Mouse (Mus musculus) large intestine, adult 2 months (tissue): ENCODE data around the gene Zfp454. TPM values are rescaled to one million over a fixed set of nuclear protein-coding genes. Genes with fewer than 3 reads are reported as not detected.

ENCODE experiments used
- DNase-seq: peaks from one replicate; pipeline ENCODE4 v3.0.0-alpha.2; 2012; ENCODE audit warnings: low read depth, low spot score
- WGBS: fragments of 180-500 bp; shearing (Covaris S2); methylation state at CpG from one replicate; pipeline ENCODE4 v1.1.7; 2018; 5-methylcytosine and 5-hydroxymethylcytosine counted together
- polyA plus RNA-seq: library from polyadenylated mRNA; depleted of rRNA; stranded (reverse); fragments of >200 nt; gene quantifications from 2 replicates; pipeline ENCODE4 v1.2.3, GENCODE M21; 2012; rRNA removed

Gene Zfp454
- 0.15 and 0.40 TPM in 2 replicates for polyA plus RNA-seq

DNA sequence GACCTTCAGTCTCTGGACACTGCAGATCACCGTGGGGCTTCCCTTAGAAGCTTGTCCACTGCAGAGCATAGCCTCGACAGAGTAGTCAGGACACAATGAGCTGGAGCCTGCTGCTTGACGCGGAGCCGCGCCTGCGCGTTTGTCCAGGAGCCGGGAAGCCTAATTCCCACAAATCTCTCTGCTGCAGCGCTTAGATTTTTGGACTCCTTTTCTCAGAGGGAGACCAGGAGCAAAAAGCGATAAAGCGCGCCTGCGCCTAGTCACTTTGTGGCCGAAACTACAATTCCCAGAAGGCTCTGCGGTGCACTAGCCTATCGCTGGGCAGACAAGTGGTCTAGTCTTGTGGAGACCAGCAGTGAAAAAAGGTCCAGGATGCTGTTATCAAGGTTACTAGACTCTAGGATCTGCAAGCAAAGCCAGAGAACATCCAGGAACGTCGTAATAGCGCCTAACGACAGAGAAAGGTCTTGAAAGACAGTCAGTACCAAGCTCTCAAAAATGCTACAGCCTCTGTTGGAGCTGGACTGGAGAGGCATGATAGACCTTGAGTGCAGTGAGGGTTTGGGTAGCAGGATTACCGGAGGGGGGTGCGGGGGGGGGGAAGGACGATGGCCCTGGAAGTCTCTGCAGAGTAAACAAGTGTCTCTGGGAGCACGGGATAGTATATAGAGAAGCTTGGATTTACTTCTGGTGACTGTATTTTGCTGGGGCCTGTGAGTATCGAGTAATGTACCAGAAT lies at the start of gene Zfp454:
Zfp454 (minus strand) TSS at position 262 of the 739 bp plus-strand sequence.
- 6% methylated on average over 26 of the region's 26 CpGs for WGBS
- peak; percentile 27 for DNase-seq

GRCm38 (mm10) chr11:50932040-50932439 lies 44.6 kb upstream of the Zfp454 start:
- DNase-seq: no peak
- 63% methylated on average over 1 of the region's 1 CpGs for WGBS

DNA sequence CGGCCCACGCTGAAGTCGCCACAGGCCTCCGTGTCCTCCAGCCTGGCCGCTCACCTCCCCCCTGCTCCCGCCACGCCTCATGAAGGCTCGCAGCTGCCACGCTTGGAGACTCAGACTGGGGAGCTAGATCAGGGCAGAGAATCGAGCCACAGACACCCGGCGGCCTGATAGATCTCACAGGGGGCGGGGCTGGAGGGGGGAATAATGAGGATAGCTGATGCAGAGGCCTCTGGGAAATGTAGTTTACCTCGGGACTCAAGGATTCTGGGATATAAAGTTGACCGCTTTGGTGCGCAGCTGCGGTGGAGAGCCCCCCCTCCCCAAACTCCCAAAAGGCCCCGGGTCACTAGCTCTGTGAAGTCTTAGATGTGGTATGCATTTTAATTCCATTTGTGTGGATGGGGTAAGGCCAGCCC lies 44.0 kb upstream of the Zfp454 start, which contains the start of gene Zfp354b:
Zfp354b (minus strand) TSS at position 183 of the 416 bp plus-strand sequence.
- peak; percentile 50 for DNase-seq
- 0% methylated on average over 18 of the region's 18 CpGs for WGBS

- DNase-seq: no peak
- under 1% methylated on average over 16 of the region's 16 CpGs for WGBS
Observed at GRCm38 (mm10) chr11:50931021-50931420, 43.6 kb upstream of the Zfp454 start.

DNA sequence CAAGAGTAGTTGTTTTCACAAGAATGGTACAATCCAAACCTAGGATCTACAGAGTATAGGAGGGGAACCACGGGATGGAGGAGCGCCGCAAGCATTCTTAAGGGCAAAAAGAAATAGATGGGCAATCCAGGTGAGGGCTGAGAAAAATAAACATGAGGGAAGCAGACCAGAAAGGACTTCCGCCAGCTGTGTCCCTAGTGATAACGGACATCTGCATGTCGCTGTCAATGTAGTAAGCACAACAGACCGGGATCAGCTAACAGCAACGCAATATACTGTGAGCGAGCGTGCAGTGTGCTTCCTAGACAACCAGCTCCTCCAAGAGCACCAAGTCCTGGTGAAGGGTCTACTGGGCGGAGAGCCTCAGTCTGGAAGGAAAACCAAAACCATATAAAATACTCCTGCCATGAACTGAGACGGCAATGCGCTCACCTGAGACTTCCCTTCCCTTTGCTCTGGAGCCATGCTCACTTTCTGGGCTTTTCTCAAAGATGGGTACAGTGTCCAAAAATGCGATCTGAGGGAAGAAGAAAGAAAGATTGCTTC lies 43.1 kb upstream of the Zfp454 start:
- no peak for DNase-seq

DNA sequence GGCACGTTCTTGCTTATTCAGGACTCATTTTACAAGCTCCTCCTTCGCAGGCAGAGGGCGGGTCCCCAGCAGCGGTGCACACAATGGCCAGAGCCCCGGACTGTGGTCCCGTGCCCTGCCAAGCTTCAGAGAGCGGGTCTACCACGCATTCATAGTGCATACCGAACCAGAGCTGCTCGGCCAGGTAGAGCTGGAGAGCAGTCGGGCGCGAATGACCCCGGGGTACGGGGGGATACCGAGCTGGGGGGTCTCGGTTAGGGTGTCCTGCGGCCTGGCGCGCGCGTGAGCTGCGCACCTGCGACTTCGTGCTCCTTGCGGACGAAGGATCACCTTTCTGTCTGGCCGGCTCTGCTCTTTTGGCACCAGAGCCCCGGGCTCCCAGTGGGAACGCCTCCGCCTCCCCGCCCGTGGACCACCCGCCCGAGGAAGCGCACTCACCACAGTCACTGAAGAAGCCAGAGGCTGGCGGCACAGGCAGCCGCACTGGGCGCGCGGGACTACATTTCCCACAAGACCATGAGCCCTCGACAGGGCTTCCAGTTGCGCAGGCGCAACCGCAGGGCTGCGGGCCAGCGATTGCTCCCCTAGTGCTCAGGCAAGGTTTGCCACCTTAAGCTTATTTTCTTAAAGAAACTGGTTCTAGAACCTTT lies 28.3 kb upstream of the Zfp454 start, which contains the start of gene Zfp2:
Zfp2 (minus strand) TSS at position 495 of the 650 bp plus-strand sequence.
- DNase-seq: peak; percentile 59
- WGBS: 1% methylated on average over 47 of the region's 47 CpGs

More for the DNA sequence above, 43.1 kb upstream of the Zfp454 start:
- 8% methylated on average over 14 of the region's 14 CpGs for WGBS

GRCm38 (mm10) chr11:50914461-50914860 lies 27.0 kb upstream of the Zfp454 start:
- DNase-seq: no peak
- 93% methylated on average over 3 of the region's 3 CpGs for WGBS

- 91% methylated on average over 1 of the region's 1 CpGs for WGBS
- no peak for DNase-seq
Observed at GRCm38 (mm10) chr11:50913301-50913700, 25.9 kb upstream of the Zfp454 start.

GRCm38 (mm10) chr11:50908136-50908535 lies 20.7 kb upstream of the Zfp454 start:
- 81% methylated on average over 5 of the region's 5 CpGs for WGBS
- DNase-seq: no peak

GRCm38 (mm10) chr11:50897359-50897758 lies 9.9 kb upstream of the Zfp454 start:
- 70% methylated on average over 1 of the region's 1 CpGs for WGBS
- no peak for DNase-seq

DNA sequence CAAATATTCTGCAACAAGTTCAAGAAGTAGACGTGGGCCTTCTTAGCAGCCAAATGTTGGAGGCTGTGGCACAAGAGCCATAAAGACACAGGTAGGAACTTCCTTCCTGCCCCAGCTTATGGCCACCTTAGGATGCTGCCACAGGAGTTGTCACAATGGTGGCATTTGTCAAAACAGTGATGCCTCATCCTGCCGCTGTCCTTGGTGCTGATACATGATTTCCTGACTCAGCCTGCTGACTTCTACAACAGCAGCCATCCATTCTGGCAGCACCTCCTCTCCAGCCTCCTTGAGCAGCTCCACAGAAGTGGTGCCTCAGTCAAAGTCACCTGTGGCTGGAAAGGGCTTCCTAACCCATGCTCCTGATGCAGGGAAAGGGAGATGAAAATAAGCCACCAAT lies 5.0 kb upstream of the Zfp454 start:
- 49% methylated on average over 2 of the region's 2 CpGs for WGBS

DNA sequence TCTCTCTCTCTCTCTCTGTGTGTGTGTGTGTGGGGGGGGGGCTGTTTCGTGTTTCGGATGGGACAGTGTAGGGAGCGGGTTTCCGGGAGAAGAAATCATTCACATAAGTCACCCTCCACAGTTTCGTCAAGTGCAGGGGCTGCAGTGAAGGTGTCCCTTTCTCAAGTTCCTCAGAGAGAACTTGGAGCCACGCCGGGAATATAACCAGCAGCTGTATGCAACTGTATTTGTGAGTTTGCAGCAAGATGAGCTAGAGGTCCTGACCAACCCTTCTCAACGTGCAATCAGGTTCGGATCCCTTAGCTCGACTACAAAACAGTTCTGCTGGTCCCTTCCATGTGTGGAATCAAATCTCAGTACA lies 538 bp downstream of the Zfp454 start:
- WGBS: 20% methylated on average over 10 of the region's 10 CpGs

More for the DNA sequence above, 5.0 kb upstream of the Zfp454 start:
- DNase-seq: no peak

DNA sequence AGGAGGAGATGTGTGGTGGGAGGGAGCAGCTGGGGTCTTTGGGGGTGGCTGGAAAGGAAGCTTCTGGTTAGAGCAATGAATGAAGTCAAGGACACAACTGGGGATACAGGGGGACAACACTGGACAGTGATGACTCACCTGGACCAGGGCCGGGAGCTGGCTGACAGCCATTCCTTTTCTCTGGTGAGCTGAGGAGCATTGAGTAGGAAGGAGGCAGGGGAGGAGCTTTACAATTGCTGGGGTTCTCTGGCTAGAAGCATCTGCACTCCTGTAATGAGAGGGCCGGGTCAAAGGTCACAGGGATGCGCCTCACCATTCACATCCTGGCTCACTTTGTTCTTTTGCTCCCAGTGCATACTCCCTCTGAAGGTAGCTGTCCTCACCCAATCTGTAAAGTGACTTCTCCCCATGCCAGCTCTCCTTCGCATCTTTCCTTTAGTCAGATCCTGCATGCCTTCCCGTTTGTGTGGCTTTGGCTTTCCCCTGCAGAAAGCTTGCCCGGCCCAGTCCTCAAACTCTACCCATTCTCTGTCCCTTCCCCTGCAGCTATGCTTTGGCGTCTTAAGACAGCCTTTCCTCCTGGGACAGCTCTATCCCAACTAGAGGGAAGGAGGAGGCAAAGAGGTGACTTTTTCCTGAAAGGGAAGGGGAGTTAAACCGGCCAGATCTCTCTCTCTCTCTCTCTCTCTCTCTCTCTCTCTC lies 1.1 kb downstream of the Zfp454 start:
- WGBS: 34% methylated on average over 8 of the region's 8 CpGs
- no peak for DNase-seq

More for the DNA sequence above, 538 bp downstream of the Zfp454 start:
- DNase-seq: no peak

DNA sequence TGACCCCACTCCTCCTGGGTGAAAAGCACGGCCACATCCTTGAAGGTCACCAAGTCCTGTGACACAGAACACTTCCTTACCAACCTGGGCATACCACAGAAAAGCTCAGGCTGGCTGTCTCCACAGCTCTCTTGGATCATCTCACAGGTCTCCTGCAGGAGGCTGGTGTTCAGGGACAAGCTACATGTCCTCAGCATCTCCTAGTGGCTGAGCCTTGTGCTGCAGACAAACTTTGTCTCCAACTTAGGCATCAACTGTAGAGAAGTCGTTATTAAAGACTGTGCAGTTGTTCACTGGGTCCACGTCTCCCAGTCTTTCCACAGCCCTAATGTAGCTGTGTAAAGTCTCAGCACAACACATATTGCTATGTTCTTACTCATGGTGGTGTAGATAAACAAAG lies 3.7 kb downstream of the Zfp454 start:
- no peak for DNase-seq
- WGBS: 71% methylated on average over 3 of the region's 3 CpGs

- WGBS: 73% methylated on average over 3 of the region's 3 CpGs
- no peak for DNase-seq
Observed at GRCm38 (mm10) chr11:50878641-50879040, 8.8 kb downstream of the Zfp454 start.

GRCm38 (mm10) chr11:50850989-50851601 lies 36.4 kb downstream of the Zfp454 start:
- WGBS: under 1% methylated on average over 69 of the region's 72 CpGs
- DNase-seq: no peak

DNA sequence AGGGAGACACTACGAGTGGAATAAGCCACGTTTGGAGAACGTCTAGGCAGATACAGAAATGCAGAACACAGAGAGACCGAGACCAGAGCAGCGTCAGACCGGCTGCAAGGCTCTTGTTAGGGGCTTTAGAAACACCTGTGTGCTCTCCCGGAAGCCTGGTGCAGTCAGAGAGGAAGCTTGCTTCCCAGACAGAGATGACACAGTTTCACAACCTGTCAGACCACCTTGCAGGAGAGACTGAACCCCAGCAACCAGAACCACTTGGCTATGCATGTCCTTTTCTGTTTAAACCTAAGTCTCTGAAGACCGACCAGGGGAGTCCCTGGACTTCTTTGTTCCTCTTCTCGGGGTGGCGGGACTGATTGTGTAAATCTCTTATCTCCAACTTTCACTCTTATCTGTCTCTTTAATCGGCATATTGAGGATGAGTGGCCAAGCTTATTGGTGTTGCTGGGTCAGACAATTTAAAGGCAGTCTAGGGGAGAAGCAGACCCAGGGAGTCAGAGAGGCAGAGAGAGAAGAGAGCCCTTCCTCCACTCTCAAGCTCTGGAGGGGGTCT lies 37.2 kb downstream of the Zfp454 start, which contains the start of gene Grm6:
Grm6 (plus strand) TSS at position 509 of the 559 bp plus-strand sequence.
- 2% methylated on average over 11 of the region's 11 CpGs for WGBS
- DNase-seq: no peak

- WGBS: 4% methylated on average over 10 of the region's 10 CpGs
- DNase-seq: no peak
Observed at GRCm38 (mm10) chr11:50849310-50849709, 38.1 kb downstream of the Zfp454 start.

GRCm38 (mm10) chr11:50848520-50849137 lies 38.8 kb downstream of the Zfp454 start:
- 33% methylated on average over 3 of the region's 3 CpGs for WGBS
- DNase-seq: no peak
